Mouse (Mus musculus): ENCODE data around the gene Gpatch4. TPM values are rescaled to one million over a fixed set of nuclear protein-coding genes. Genes with fewer than 3 reads are reported as not detected.

Gene Gpatch4
- polyA plus RNA-seq, 1 experiment from 2014 or later: 36.9 TPM

GRCm38 (mm10) chr3:88026823-88027222, 16.1 kb upstream of the Gpatch4 start:
- Histone ChIP-seq H3K9ac (ENCODE audit: low read length) (no peak overlapping the region), H3K36me3 (ENCODE audit: control insufficient read depth, insufficient read depth, low read length) (no peaks in the 10 kb centered on the region), H3K4me2 (ENCODE audit: low read depth, severe bottlenecking) (no peak overlapping the region), H3K4me3 (ENCODE audit: low read depth, low read length) (no peak overlapping the region), H3K9me3 (ENCODE audit: control insufficient read depth, low read length) (peaks cover 4% of the 10 kb centered on the region; the same call in 1 of the 2 replicates), H3K4me1 (ENCODE audit: control insufficient read depth, insufficient read depth, low read length) (peaks cover 11% of the 10 kb centered on the region), H3K27ac (replicated peaks; ENCODE audit: low read depth, low read length) (no peak overlapping the region), H3K27me3 (ENCODE audit: control insufficient read depth, insufficient read depth, low read length) (peaks cover 61% of the 10 kb centered on the region)
- DNase-seq (ENCODE audit: low spot score): no peak
- ATAC-seq (ENCODE audit: insufficient number of reproducible peaks, low FRiP score, low TSS enrichment, low read depth): no peak
- 60% methylated on average over 7 of the region's 7 CpGs for WGBS

- no peak within 1 kb of the TSS for H3K27ac ChIP-seq (replicated peaks; ENCODE audit: low read depth, low read length)
- ATAC-seq (ENCODE audit: insufficient number of reproducible peaks, low FRiP score, low TSS enrichment, low read depth) (no peak), DNase-seq (ENCODE audit: low spot score) (peak; percentile 35)
- no peaks in the 10 kb centered on the region for H3K36me3 ChIP-seq (ENCODE audit: control insufficient read depth, insufficient read depth, low read length)
- no peak within 1 kb of the TSS for H3K4me2 ChIP-seq (ENCODE audit: low read depth, severe bottlenecking)
- H3K9ac ChIP-seq (ENCODE audit: low read length): no peak within 1 kb of the TSS
- no peak within 1 kb of the TSS for H3K4me3 ChIP-seq (ENCODE audit: low read depth, low read length)
- peaks cover 55% of the 10 kb centered on the region for H3K27me3 ChIP-seq (ENCODE audit: control insufficient read depth, insufficient read depth, low read length)
- WGBS: 63% methylated on average over 5 of the region's 5 CpGs
- peaks cover 9% of the 10 kb centered on the region for H3K4me1 ChIP-seq (ENCODE audit: control insufficient read depth, insufficient read depth, low read length)
- H3K9me3 ChIP-seq (ENCODE audit: control insufficient read depth, low read length): peaks cover 4% of the 10 kb centered on the region; the same call in 1 of the 2 replicates
Measured at GRCm38 (mm10) chr3:88027434-88028186, 15.3 kb upstream of the Gpatch4 start, which contains the start of gene Hapln2. TSS of gene Hapln2 (minus strand) at chr3:88027583.

- H3K9me3 ChIP-seq (ENCODE audit: control insufficient read depth, low read length): peaks cover 4% of the 10 kb centered on the region; the same call in 1 of the 2 replicates
- H3K27me3 ChIP-seq (ENCODE audit: control insufficient read depth, insufficient read depth, low read length): peaks cover 25% of the 10 kb centered on the region
- no peak overlapping the region for H3K27ac ChIP-seq (replicated peaks; ENCODE audit: low read depth, low read length)
- no peaks in the 10 kb centered on the region for H3K36me3 ChIP-seq (ENCODE audit: control insufficient read depth, insufficient read depth, low read length)
- no peak overlapping the region for H3K4me3 ChIP-seq (ENCODE audit: low read depth, low read length)
- DNase-seq (ENCODE audit: low spot score) (no peak), ATAC-seq (ENCODE audit: insufficient number of reproducible peaks, low FRiP score, low TSS enrichment, low read depth) (no peak)
- H3K4me2 ChIP-seq (ENCODE audit: low read depth, severe bottlenecking): no peak overlapping the region
- no peaks in the 10 kb centered on the region for H3K4me1 ChIP-seq (ENCODE audit: control insufficient read depth, insufficient read depth, low read length)
- 19% methylated on average over 19 of the region's 19 CpGs for WGBS
- H3K9ac ChIP-seq (ENCODE audit: low read length): no peak overlapping the region
Measured at GRCm38 (mm10) chr3:88030608-88031395, 12.1 kb upstream of the Gpatch4 start.

GRCm38 (mm10) chr3:88033506-88033905, 9.4 kb upstream of the Gpatch4 start:
- H3K9me3 ChIP-seq (ENCODE audit: control insufficient read depth, low read length): no peaks in the 10 kb centered on the region
- no peak overlapping the region for H3K4me3 ChIP-seq (ENCODE audit: low read depth, low read length)
- DNase-seq (ENCODE audit: low spot score) (no peak), ATAC-seq (ENCODE audit: insufficient number of reproducible peaks, low FRiP score, low TSS enrichment, low read depth) (no peak)
- H3K4me2 ChIP-seq (ENCODE audit: low read depth, severe bottlenecking): no peak overlapping the region
- WGBS: 61% methylated on average over 5 of the region's 5 CpGs
- no peaks in the 10 kb centered on the region for H3K36me3 ChIP-seq (ENCODE audit: control insufficient read depth, insufficient read depth, low read length)
- H3K4me1 ChIP-seq (ENCODE audit: control insufficient read depth, insufficient read depth, low read length): no peaks in the 10 kb centered on the region
- H3K9ac ChIP-seq (ENCODE audit: low read length): no peak overlapping the region
- no peak overlapping the region for H3K27ac ChIP-seq (replicated peaks; ENCODE audit: low read depth, low read length)
- H3K27me3 ChIP-seq (ENCODE audit: control insufficient read depth, insufficient read depth, low read length): peaks cover 20% of the 10 kb centered on the region

GRCm38 (mm10) chr3:88035561-88036293, 7.2 kb upstream of the Gpatch4 start:
- no peak for ATAC-seq (ENCODE audit: insufficient number of reproducible peaks, low FRiP score, low TSS enrichment, low read depth)
- Histone ChIP-seq H3K4me2 (ENCODE audit: low read depth, severe bottlenecking) (no peak overlapping the region), H3K36me3 (ENCODE audit: control insufficient read depth, insufficient read depth, low read length) (no peaks in the 10 kb centered on the region), H3K27ac (replicated peaks; ENCODE audit: low read depth, low read length) (no peak overlapping the region), H3K9ac (ENCODE audit: low read length) (no peak overlapping the region), H3K4me1 (ENCODE audit: control insufficient read depth, insufficient read depth, low read length) (no peaks in the 10 kb centered on the region), H3K27me3 (ENCODE audit: control insufficient read depth, insufficient read depth, low read length) (peaks cover 9% of the 10 kb centered on the region), H3K4me3 (ENCODE audit: low read depth, low read length) (no peak overlapping the region), H3K9me3 (ENCODE audit: control insufficient read depth, low read length) (no peaks in the 10 kb centered on the region)
- 58% methylated on average over 1 of the region's 1 CpGs for WGBS
- DNase-seq (ENCODE audit: low spot score): no peak

GRCm38 (mm10) chr3:88049532-88049931, 6.6 kb downstream of the Gpatch4 start:
- Histone ChIP-seq H3K4me3 (ENCODE audit: low read depth, low read length) (no peak overlapping the region), H3K27me3 (ENCODE audit: control insufficient read depth, insufficient read depth, low read length) (no peaks in the 10 kb centered on the region), H3K27ac (replicated peaks; ENCODE audit: low read depth, low read length) (no peak overlapping the region), H3K4me1 (ENCODE audit: control insufficient read depth, insufficient read depth, low read length) (no peaks in the 10 kb centered on the region), H3K4me2 (ENCODE audit: low read depth, severe bottlenecking) (no peak overlapping the region), H3K9ac (ENCODE audit: low read length) (no peak overlapping the region), H3K9me3 (ENCODE audit: control insufficient read depth, low read length) (no peaks in the 10 kb centered on the region), H3K36me3 (ENCODE audit: control insufficient read depth, insufficient read depth, low read length) (peaks cover 13% of the 10 kb centered on the region; the same call in 1 of the 2 replicates)
- DNase-seq (ENCODE audit: low spot score) (no peak), ATAC-seq (ENCODE audit: insufficient number of reproducible peaks, low FRiP score, low TSS enrichment, low read depth) (no peak)
- 89% methylated on average over 3 of the region's 3 CpGs for WGBS

- no peak overlapping the region; the same call in 1 of the 2 replicates for H3K4me3 ChIP-seq (ENCODE audit: low read depth, low read length)
- peaks cover 8% of the 10 kb centered on the region for H3K4me1 ChIP-seq (ENCODE audit: control insufficient read depth, insufficient read depth, low read length)
- H3K4me2 ChIP-seq (ENCODE audit: low read depth, severe bottlenecking): peak overlapping the region; percentile 81; the same call in 1 of the 2 replicates
- no peak overlapping the region for H3K27ac ChIP-seq (replicated peaks; ENCODE audit: low read depth, low read length)
- no peak overlapping the region for H3K9ac ChIP-seq (ENCODE audit: low read length)
- 88% methylated on average over 6 of the region's 6 CpGs for WGBS
- H3K9me3 ChIP-seq (ENCODE audit: control insufficient read depth, low read length): no peaks in the 10 kb centered on the region
- no peak for DNase-seq (ENCODE audit: low spot score)
- ATAC-seq (ENCODE audit: insufficient number of reproducible peaks, low FRiP score, low TSS enrichment, low read depth): no peak
- no peaks in the 10 kb centered on the region for H3K27me3 ChIP-seq (ENCODE audit: control insufficient read depth, insufficient read depth, low read length)
- peaks cover 15% of the 10 kb centered on the region; the same call in 1 of the 2 replicates for H3K36me3 ChIP-seq (ENCODE audit: control insufficient read depth, insufficient read depth, low read length)
Measured at GRCm38 (mm10) chr3:88057030-88057429, 14.1 kb downstream of the Gpatch4 start.
